Mouse (Mus musculus): ENCODE measurements around the gene Pif1. TPM values are rescaled to one million over a fixed set of nuclear protein-coding genes. Genes with fewer than 3 reads are reported as not detected.

Pif1 gene
- polyA plus RNA-seq, 1 experiment, result 3.9 TPM

DNA sequence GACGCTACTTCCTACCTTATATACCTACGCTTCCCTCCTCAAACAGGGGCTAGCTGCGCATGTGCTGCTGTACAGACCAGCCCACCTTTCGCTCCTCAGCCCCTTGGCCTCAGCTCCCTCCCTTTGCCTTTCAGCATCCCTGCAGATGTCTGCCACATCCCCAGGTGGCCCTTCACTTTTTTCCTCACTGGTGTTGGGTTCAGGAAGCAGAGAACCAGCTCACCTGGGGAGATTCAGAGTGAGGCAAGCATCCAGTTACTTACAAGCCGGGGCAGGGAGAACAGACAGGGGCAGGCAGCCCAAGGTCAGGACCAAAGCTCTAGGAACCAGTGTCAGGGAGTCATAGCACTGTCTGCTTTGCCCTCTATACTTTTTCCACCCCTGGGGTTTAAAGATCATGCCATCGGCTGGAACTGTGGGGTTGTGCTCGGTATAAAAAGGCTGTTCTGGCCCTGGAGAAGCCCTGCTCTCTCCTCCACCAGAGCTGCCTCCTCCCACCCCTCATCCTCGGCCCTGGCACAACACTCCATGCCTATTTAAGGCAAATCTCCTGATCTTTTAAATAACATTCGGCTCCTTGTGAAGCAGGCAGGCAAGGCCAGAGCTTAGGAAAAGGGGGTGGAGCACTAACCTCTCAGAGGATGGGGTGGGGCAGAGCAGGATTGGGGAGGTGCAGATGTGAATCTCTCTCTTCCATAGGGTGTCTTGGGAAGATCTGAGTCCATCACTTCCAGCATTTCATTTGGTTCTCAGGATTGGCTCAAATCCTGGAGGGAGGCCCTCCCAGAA is 19.6 kb downstream of the Pif1 start:
- TF ChIP-seq GATA1 (IDR thresholded peaks at IDR 0.05; ENCODE audit: borderline replicate concordance, low read length) (no peak), FLI1 (IDR thresholded peaks at IDR 0.05; ENCODE audit: low read length) (no peak)
- peaks cover 40% of the 10 kb centered on the region for H3K4me1 ChIP-seq
- no peak overlapping the region for H3K4me3 ChIP-seq (replicated peaks)
- peaks cover 7% of the 10 kb centered on the region for H3K27me3 ChIP-seq (replicated peaks)
- peaks cover 12% of the 10 kb centered on the region for H3K9me3 ChIP-seq
- H3K36me3 ChIP-seq (replicated peaks; ENCODE audit: low read length), result no peaks in the 10 kb centered on the region

DNA sequence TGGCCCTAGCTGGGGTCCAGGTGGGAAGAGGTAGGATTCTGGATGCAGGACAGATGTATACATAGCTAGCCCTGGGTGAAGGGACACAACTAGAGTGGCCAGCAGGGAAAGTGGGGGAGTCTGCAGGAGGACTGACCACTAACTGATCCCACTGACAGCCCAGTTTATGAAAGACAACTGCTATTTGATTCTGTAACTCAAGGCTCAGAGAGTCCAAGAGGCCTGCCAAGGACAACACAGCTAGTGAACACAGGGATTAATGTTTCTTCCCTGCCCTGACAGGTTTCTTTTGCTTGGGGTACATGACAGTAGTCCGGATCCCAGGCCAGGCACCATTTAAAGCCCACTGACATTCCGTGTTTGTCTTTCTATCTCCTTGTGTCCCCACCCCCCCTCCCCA is 20.2 kb downstream of the Pif1 start:
- peaks cover 40% of the 10 kb centered on the region for H3K4me1 ChIP-seq
- H3K36me3 ChIP-seq (replicated peaks; ENCODE audit: low read length), result no peaks in the 10 kb centered on the region
- TF ChIP-seq FLI1 (IDR thresholded peaks at IDR 0.05; ENCODE audit: low read length), result no peak
- no peak for TF ChIP-seq GATA1 (IDR thresholded peaks at IDR 0.05; ENCODE audit: borderline replicate concordance, low read length)
- peaks cover 12% of the 10 kb centered on the region for H3K9me3 ChIP-seq
- peaks cover 7% of the 10 kb centered on the region for H3K27me3 ChIP-seq (replicated peaks)
- no peak overlapping the region for H3K4me3 ChIP-seq (replicated peaks)

DNA sequence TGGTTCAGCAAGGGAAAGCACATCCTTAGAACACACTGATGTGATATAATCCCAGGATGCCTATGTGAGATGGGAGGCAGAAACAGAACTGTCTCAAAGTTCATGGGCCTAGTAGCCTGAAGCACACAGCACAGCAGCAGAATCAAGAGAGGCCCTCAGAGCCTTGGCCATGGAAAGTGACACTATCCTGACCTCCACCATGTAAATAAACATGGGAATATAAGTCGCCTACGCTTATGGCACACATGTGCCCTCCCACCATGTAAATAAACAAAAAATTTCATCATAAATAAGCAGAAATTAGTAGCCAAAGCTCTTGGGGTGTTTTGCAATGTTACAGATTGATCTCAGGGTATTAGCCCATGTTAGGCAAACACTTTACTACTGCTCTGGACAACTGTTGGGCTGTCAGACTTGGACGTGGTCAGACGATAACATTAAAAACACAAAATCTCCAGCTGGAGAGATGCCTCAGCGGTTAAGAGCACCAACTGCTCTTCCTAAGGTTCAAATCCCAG is 25.1 kb downstream of the Pif1 start:
- TF ChIP-seq GATA1 (IDR thresholded peaks at IDR 0.05; ENCODE audit: borderline replicate concordance, low read length), result no peak
- TF ChIP-seq FLI1 (IDR thresholded peaks at IDR 0.05; ENCODE audit: low read length), result no peak

DNA sequence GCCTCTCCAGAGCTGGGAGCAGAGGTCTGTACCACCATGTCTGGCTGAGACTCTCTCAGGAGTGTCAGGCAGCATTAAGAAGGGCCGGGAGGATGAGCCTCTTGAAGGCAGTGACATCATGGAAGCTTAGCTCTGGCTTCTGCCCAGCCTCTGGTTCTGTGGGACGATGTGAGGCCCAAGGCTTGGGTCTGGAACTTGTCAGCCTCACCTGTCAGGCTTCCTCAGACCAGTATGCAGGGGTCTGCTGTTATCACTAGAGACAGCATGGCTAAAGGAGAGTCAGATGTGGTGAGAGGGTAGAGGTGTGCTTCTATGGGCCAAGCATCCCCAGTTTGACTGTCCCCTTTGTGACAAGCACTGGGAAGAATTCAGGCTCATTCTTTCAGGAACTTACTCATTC is 26.1 kb downstream of the Pif1 start:
- peaks cover 15% of the 10 kb centered on the region for H3K4me1 ChIP-seq
- H3K4me3 ChIP-seq (replicated peaks), result no peak overlapping the region
- H3K27me3 ChIP-seq (replicated peaks), result no peaks in the 10 kb centered on the region
- no peaks in the 10 kb centered on the region for H3K36me3 ChIP-seq (replicated peaks; ENCODE audit: low read length)
- TF ChIP-seq FLI1 (IDR thresholded peaks at IDR 0.05; ENCODE audit: low read length) (no peak), GATA1 (IDR thresholded peaks at IDR 0.05; ENCODE audit: borderline replicate concordance, low read length) (no peak)
- peaks cover 12% of the 10 kb centered on the region for H3K9me3 ChIP-seq

More for the DNA sequence above, 25.1 kb downstream of the Pif1 start:
- Histone ChIP-seq H3K4me1 (peaks cover 17% of the 10 kb centered on the region), H3K27me3 (replicated peaks) (peaks cover 1% of the 10 kb centered on the region), H3K9me3 (peaks cover 12% of the 10 kb centered on the region), H3K36me3 (replicated peaks; ENCODE audit: low read length) (no peaks in the 10 kb centered on the region), H3K4me3 (replicated peaks) (no peak overlapping the region)

DNA sequence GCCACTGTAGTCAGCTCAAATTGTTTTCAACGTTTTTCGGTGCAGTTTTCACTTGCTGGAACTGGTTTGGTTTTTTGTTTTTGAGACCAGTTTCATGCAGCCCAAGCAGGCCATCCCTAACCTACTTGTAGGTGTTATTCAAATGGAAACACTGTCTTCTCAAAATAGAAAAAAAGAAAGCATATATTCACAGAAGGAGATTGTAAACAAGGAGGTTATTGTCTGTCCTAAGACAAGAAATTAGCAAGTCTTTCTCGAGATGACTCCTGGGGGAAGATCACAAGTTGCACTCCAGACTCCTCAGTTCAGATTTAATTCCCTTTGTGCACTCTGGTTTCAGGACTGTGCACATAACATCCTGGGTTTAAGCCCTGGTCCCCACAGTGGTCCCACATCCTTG is 32.4 kb downstream of the Pif1 start:
- Histone ChIP-seq H3K27me3 (replicated peaks) (peaks cover 8% of the 10 kb centered on the region), H3K9me3 (no peaks in the 10 kb centered on the region; the same call in 1 of the 2 replicates), H3K36me3 (replicated peaks; ENCODE audit: low read length) (no peaks in the 10 kb centered on the region), H3K4me3 (replicated peaks) (no peak overlapping the region), H3K4me1 (peaks cover 7% of the 10 kb centered on the region; the same call in 1 of the 2 replicates)
- TF ChIP-seq FLI1 (IDR thresholded peaks at IDR 0.05; ENCODE audit: low read length), result no peak
- TF ChIP-seq GATA1 (IDR thresholded peaks at IDR 0.05; ENCODE audit: borderline replicate concordance, low read length), result no peak

DNA sequence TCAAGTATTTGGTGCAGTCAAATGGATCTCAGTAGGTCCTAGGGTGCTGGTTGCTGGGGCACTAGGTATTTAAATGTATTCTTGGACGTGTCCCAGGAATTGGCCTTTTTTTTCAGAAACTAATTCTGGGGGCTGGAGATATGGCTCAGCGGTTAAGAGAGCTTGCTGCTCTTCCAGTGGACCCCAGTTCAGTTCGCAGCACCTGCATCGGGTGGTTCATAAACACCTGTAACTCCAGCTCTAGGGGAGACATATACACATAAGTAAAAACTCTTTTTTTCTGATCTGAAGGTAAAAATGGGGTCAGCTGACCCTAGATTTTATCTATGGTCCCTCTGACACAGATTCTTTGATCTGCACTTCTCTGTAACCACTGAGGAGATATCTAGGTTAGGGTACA is 34.2 kb downstream of the Pif1 start:
- TF ChIP-seq GATA1 (IDR thresholded peaks at IDR 0.05; ENCODE audit: borderline replicate concordance, low read length), result no peak
- TF ChIP-seq FLI1 (IDR thresholded peaks at IDR 0.05; ENCODE audit: low read length), result no peak
- H3K9me3 ChIP-seq, result no peaks in the 10 kb centered on the region; the same call in 1 of the 2 replicates
- peaks cover 9% of the 10 kb centered on the region for H3K27me3 ChIP-seq (replicated peaks)
- peaks cover 11% of the 10 kb centered on the region; the same call in 1 of the 2 replicates for H3K4me1 ChIP-seq
- no peaks in the 10 kb centered on the region for H3K36me3 ChIP-seq (replicated peaks; ENCODE audit: low read length)
- H3K4me3 ChIP-seq (replicated peaks), result no peak overlapping the region

DNA sequence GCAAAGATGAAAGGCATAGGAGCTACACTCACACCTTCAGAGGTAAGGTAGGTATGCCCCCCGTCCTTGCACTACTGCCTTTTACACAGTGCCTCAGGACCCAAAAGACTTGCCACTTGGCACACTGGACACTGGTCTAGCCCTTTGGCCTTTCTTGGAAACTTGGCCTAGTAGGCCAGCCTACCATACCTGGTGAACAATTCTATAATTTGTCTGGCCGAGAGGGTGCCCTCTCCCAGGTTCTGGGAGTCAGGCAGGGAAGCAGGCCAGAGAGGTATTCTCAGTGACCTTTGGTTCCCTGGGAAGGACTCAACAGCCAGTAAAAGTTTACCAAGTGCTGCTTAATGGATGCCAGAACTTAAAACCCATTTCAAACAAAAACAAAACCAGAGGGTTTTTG is 34.7 kb downstream of the Pif1 start:
- Histone ChIP-seq H3K4me3 (replicated peaks) (no peak overlapping the region), H3K9me3 (no peaks in the 10 kb centered on the region; the same call in 1 of the 2 replicates), H3K36me3 (replicated peaks; ENCODE audit: low read length) (no peaks in the 10 kb centered on the region), H3K4me1 (peaks cover 13% of the 10 kb centered on the region; the same call in 1 of the 2 replicates), H3K27me3 (replicated peaks) (peaks cover 12% of the 10 kb centered on the region)
- TF ChIP-seq FLI1 (IDR thresholded peaks at IDR 0.05; ENCODE audit: low read length) (no peak), GATA1 (IDR thresholded peaks at IDR 0.05; ENCODE audit: borderline replicate concordance, low read length) (no peak)

DNA sequence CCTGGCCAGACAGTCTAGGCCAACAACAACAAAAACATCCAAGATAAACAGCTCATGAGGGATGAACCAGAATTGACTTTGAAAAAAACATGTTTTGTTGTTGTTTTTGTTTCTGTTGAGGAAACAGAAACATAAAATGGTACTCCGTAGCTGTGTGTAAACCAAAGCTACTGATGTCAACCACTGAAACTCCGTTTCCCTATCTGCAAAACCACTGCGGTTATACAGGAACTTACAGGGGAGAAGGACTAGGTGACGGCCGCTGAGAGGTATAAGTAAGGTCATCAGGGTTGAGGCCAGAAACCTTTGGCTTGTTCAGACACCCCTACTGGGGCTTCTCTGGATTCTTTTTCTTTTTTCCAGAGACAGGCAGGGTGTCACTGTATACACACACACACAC is 35.9 kb downstream of the Pif1 start:
- no peak overlapping the region for H3K4me3 ChIP-seq (replicated peaks)
- TF ChIP-seq FLI1 (IDR thresholded peaks at IDR 0.05; ENCODE audit: low read length), result no peak
- no peak for TF ChIP-seq GATA1 (IDR thresholded peaks at IDR 0.05; ENCODE audit: borderline replicate concordance, low read length)
- H3K36me3 ChIP-seq (replicated peaks; ENCODE audit: low read length), result no peaks in the 10 kb centered on the region
- H3K27me3 ChIP-seq (replicated peaks), result peaks cover 18% of the 10 kb centered on the region
- peaks cover 11% of the 10 kb centered on the region; the same call in 1 of the 2 replicates for H3K4me1 ChIP-seq
- no peaks in the 10 kb centered on the region; the same call in 1 of the 2 replicates for H3K9me3 ChIP-seq

DNA sequence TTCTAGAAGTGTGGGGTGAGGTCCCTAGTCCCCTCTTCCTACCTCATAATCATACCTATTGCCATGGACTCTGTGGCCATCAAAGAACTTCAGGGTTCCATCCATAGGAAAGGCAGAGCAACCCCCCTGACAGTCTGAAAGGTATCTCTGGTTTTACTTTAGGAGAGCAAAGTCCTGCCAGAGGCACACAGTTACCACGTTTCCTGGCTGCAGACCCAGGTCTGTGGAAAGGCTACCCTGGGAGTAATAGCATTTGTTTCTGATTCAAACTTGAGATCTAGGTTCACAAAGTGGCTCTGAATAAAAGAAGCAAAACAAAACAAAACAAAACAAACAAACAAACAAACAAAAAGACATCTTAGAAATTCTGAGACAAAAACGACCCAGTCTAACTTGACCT is 37.3 kb downstream of the Pif1 start:
- no peak for TF ChIP-seq FLI1 (IDR thresholded peaks at IDR 0.05; ENCODE audit: low read length)
- TF ChIP-seq GATA1 (IDR thresholded peaks at IDR 0.05; ENCODE audit: borderline replicate concordance, low read length), result no peak
- no peaks in the 10 kb centered on the region; the same call in 1 of the 2 replicates for H3K9me3 ChIP-seq
- peaks cover 27% of the 10 kb centered on the region for H3K27me3 ChIP-seq (replicated peaks)
- H3K4me1 ChIP-seq, result peaks cover 15% of the 10 kb centered on the region
- H3K4me3 ChIP-seq (replicated peaks), result no peak overlapping the region
- H3K36me3 ChIP-seq (replicated peaks; ENCODE audit: low read length), result no peaks in the 10 kb centered on the region

All from megakaryocyte, embryonic 14.5 days (primary cell).